Mouse (Mus musculus) MEL (cell line): ENCODE results near the gene Neu1. TPM values are rescaled to one million over a fixed set of nuclear protein-coding genes. Genes with fewer than 3 reads are reported as not detected.

ENCODE experiments used
- DNase-seq: peaks from one replicate; pipeline ENCODE4 v3.0.0; 2011; ENCODE audit warnings: low read depth, low spot score
- H3K27ac ChIP-seq: 2 replicates; pipeline ENCODE4 v1.5.1; 2012; ENCODE audit warnings: low read depth, mild to moderate bottlenecking, control low read depth, low read length, moderate library complexity; ENCODE audit not compliant: control insufficient read depth
- H3K27me3 ChIP-seq, 2 experiments: fragments of 150-350 bp in 1 of 2; sonication (generic) in 1 of 2; 2 replicates each; pipeline ENCODE4 v1.6.1; 2012; ENCODE audit warnings: low read length in 2 of 2, mild to moderate bottlenecking in 2 of 2, improper control_type of control experiment in 1 of 2, moderate library complexity in 1 of 2; ENCODE audit not compliant: insufficient read depth in 2 of 2, control insufficient read depth in 1 of 2
- H3K36me3 ChIP-seq, 2 experiments: 2 replicates each; pipeline ENCODE4 v1.6.1; 2012 to 2014; ENCODE audit warnings: low read length in 2 of 2, improper control_type of control experiment in 1 of 2, inconsistent platforms in 1 of 2, mild to moderate bottlenecking in 1 of 2; ENCODE audit not compliant: insufficient read depth in 2 of 2, control insufficient read depth in 1 of 2
- H3K4me1 ChIP-seq, 2 experiments: fragments of 150-350 bp in 1 of 2; sonication (generic) in 1 of 2; 2 replicates each; pipeline ENCODE4 v1.6.1; 2012; ENCODE audit warnings: low read length in 2 of 2, improper control_type of control experiment in 1 of 2, mild to moderate bottlenecking in 1 of 2; ENCODE audit not compliant: insufficient read depth in 2 of 2, control insufficient read depth in 1 of 2
- H3K4me3 ChIP-seq, 2 experiments: fragments of 150-350 bp in 1 of 2; sonication (generic) in 1 of 2; 2 replicates each; pipeline ENCODE4 v1.5.1; 2012; ENCODE audit warnings: low read depth in 2 of 2, low read length in 2 of 2, mild to moderate bottlenecking in 2 of 2, moderate library complexity in 2 of 2, control low read depth in 1 of 2, improper control_type of control experiment in 1 of 2; ENCODE audit not compliant: control insufficient read depth in 1 of 2, insufficient read depth in 1 of 2
- H3K79me2 ChIP-seq: 2 replicates; pipeline ENCODE4 v1.6.1; 2012; ENCODE audit warnings: mild to moderate bottlenecking, low read length, moderate library complexity; ENCODE audit not compliant: control insufficient read depth, poor library complexity, insufficient read depth
- H3K9ac ChIP-seq: 2 replicates; pipeline ENCODE4 v1.6.1; 2012; ENCODE audit warnings: low read depth, mild to moderate bottlenecking, control low read depth, low read length, moderate library complexity; ENCODE audit not compliant: control insufficient read depth, poor library complexity, severe bottlenecking
- H3K9me3 ChIP-seq: fragments of 150-350 bp; sonication (generic); replicated peaks from 2 replicates; pipeline ENCODE4 v1.6.1; 2012; ENCODE audit warnings: mild to moderate bottlenecking, low read length, improper control_type of control experiment, moderate library complexity; ENCODE audit not compliant: insufficient read depth
- BHLHE40 ChIP-seq: IDR thresholded peaks from 2 replicates; pipeline ENCODE4 v1.6.1; 2012; ENCODE audit warnings: low read depth, mild to moderate bottlenecking, inconsistent platforms, low read length, improper control_type of control experiment, borderline replicate concordance
- CHD1 ChIP-seq: IDR thresholded peaks from 2 replicates; pipeline ENCODE4 v1.6.1; 2012; ENCODE audit warnings: low read depth, mild to moderate bottlenecking, inconsistent platforms, low read length, improper control_type of control experiment
- CHD2 ChIP-seq: IDR thresholded peaks from 2 replicates; pipeline ENCODE4 v1.6.1; 2011; ENCODE audit warnings: low read length, improper control_type of control experiment
- CTCF ChIP-seq, 3 experiments: IDR thresholded peaks in 2 of 3; conservative IDR thresholded peaks in 1 of 3; 2 replicates each; pipeline ENCODE4 v1.5.1; 2011 to 2012; ENCODE audit warnings: low read length in 3 of 3, low read depth in 2 of 3, mild to moderate bottlenecking in 2 of 3, improper control_type of control experiment in 1 of 3, inconsistent platforms in 1 of 3, mixed read lengths in 1 of 3, moderate library complexity in 1 of 3; ENCODE audit not compliant: control insufficient read depth in 1 of 3, insufficient read depth in 1 of 3, poor library complexity in 1 of 3, severe bottlenecking in 1 of 3
- E2F4 ChIP-seq: IDR thresholded peaks from 2 replicates; pipeline ENCODE4 v1.6.1; 2011; ENCODE audit warnings: low read depth, low read length, improper control_type of control experiment, borderline replicate concordance
- EP300 ChIP-seq, 2 experiments: IDR thresholded peaks; 2 replicates each; pipeline ENCODE4 v1.6.1; 2011; ENCODE audit warnings: improper control_type of control experiment in 2 of 2, low read length in 2 of 2, low read depth in 1 of 2, mild to moderate bottlenecking in 1 of 2
- GABPA ChIP-seq: IDR thresholded peaks from 2 replicates; pipeline ENCODE4 v1.6.1; 2012; ENCODE audit warnings: low read depth, mild to moderate bottlenecking, inconsistent platforms, low read length, improper control_type of control experiment, moderate library complexity
- MYB ChIP-seq: IDR thresholded peaks from 2 replicates; pipeline ENCODE4 v1.6.1; 2011; ENCODE audit warnings: mild to moderate bottlenecking, low read depth, low read length, improper control_type of control experiment
- POLR2AphosphoS2 ChIP-seq: IDR thresholded peaks from 2 replicates; pipeline ENCODE4 v1.6.1; 2011; ENCODE audit warnings: low read length, improper control_type of control experiment
- RAD21 ChIP-seq: IDR thresholded peaks from 2 replicates; pipeline ENCODE4 v1.6.1; 2011; ENCODE audit warnings: mild to moderate bottlenecking, low read depth, low read length, improper control_type of control experiment
- RCOR1 ChIP-seq: IDR thresholded peaks from 2 replicates; pipeline ENCODE4 v1.6.1; 2012; ENCODE audit warnings: low read depth, mild to moderate bottlenecking, inconsistent platforms, low read length, improper control_type of control experiment
- SIN3A ChIP-seq: IDR thresholded peaks from 2 replicates; pipeline ENCODE4 v1.6.1; 2012; ENCODE audit warnings: low read length, improper control_type of control experiment, inconsistent platforms
- SMC3 ChIP-seq: IDR thresholded peaks from 2 replicates; pipeline ENCODE4 v1.6.1; 2011; ENCODE audit warnings: low read depth, low read length, improper control_type of control experiment
- TAL1 ChIP-seq: IDR thresholded peaks from 2 replicates; pipeline ENCODE4 v1.6.1; 2012; ENCODE audit warnings: mild to moderate bottlenecking, inconsistent platforms, low read length, moderate library complexity, mixed read lengths
- TCF12 ChIP-seq: IDR thresholded peaks from 2 replicates; pipeline ENCODE4 v1.6.1; 2014; ENCODE audit warnings: low read depth, mild to moderate bottlenecking, inconsistent platforms, low read length, improper control_type of control experiment, moderate library complexity
- USF1 ChIP-seq: IDR thresholded peaks from 2 replicates; pipeline ENCODE4 v1.6.1; 2014; ENCODE audit warnings: low read depth, mild to moderate bottlenecking, inconsistent platforms, low read length, improper control_type of control experiment, moderate library complexity
- ZC3H11A ChIP-seq: IDR thresholded peaks from 2 replicates; pipeline ENCODE4 v1.6.1; 2012; ENCODE audit warnings: low read depth, mild to moderate bottlenecking, inconsistent platforms, low read length, improper control_type of control experiment
- ZKSCAN1 ChIP-seq: IDR thresholded peaks from 2 replicates; pipeline ENCODE4 v1.6.1; 2012; ENCODE audit warnings: low read depth, mild to moderate bottlenecking, inconsistent platforms, low read length, improper control_type of control experiment, moderate library complexity
- ZMIZ1 ChIP-seq: IDR thresholded peaks from 2 replicates; pipeline ENCODE4 v1.6.1; 2012; ENCODE audit warnings: low read depth, mild to moderate bottlenecking, inconsistent platforms, low read length, improper control_type of control experiment, moderate library complexity
- ZNF384 ChIP-seq: IDR thresholded peaks from 2 replicates; pipeline ENCODE4 v1.6.1; 2012; ENCODE audit warnings: low read depth, mild to moderate bottlenecking, inconsistent platforms, low read length, improper control_type of control experiment
- polyA plus RNA-seq, 2 experiments: library from polyadenylated mRNA; stranded (reverse) in 1 of 2; unstranded in 1 of 2; fragments of >175 nt in 1 of 2; fragments of >200 nt in 1 of 2; gene quantifications; 2 replicates each; pipeline versions ENCODE4 v1.2.1 to v1.2.4; 2012; ENCODE audit warnings: low replicate concordance in 2 of 2, low read depth in 1 of 2; ENCODE audit not compliant: insufficient read length in 2 of 2, insufficient read depth in 1 of 2, missing spikeins in 1 of 2
- total RNA-seq: library from RNA; depleted of rRNA; stranded (reverse); fragments of 300-350 nt; gene quantifications from 2 replicates; pipeline ENCODE4 v1.2.3, GENCODE M21; 2012

Neu1 gene
- total and polyA plus RNA-seq, 3 experiments, result 6.5 to 7.9 TPM; not detected in 1

- no peak overlapping the region for H3K4me3 ChIP-seq
- no peak overlapping the region for H3K9ac ChIP-seq
- H3K36me3 ChIP-seq, result peaks cover 0 to 9% of the 10 kb centered on the region in 2 experiments; a peak in 3 of 4 replicates
- no peaks in the 10 kb centered on the region for H3K27me3 ChIP-seq
- no peak overlapping the region for H3K27ac ChIP-seq
- peaks cover 0 to 3% of the 10 kb centered on the region in 2 experiments; a peak in 1 of 4 replicates for H3K4me1 ChIP-seq
- TF ChIP-seq SIN3A (no peak), CTCF (IDR thresholded peaks at IDR 0.05 in 2 of 3, conservative IDR thresholded peaks at IDR 0.05 in 1 of 3; ENCODE audit: control insufficient read depth in 1 of 3, insufficient read depth in 1 of 3, low read depth in 2 of 3, low read length in 3 of 3, poor library complexity in 1 of 3, severe bottlenecking in 1 of 3) (no peak), TAL1 (no peak), EP300 (IDR thresholded peaks at IDR 0.05; ENCODE audit: low read depth in 1 of 2, low read length in 2 of 2) (no peak), TCF12 (no peak)
- TF ChIP-seq, all 39 proteins: peak for 0
- peaks cover 22% of the 10 kb centered on the region for H3K79me2 ChIP-seq
- no peak for DNase-seq
- no peaks in the 10 kb centered on the region for H3K9me3 ChIP-seq
Measured at GRCm38 (mm10) chr17:34954831-34955230, 23.8 kb downstream of the Neu1 start.

- TF ChIP-seq ZNF384 (no peak), CHD1 (no peak), POLR2AphosphoS2 (no peak), USF1 (no peak), CHD2 (no peak), ZC3H11A (no peak), E2F4 (no peak), BHLHE40 (no peak), SMC3 (no peak), ZKSCAN1 (no peak), GABPA (no peak), RCOR1 (no peak), ZMIZ1 (no peak), TAL1 (no peak), MYB (no peak), RAD21 (no peak)
- DNase-seq, result no peak
- H3K36me3 ChIP-seq, result peaks cover 0 to under 1% of the 10 kb centered on the region in 2 experiments; a peak in 1 of 4 replicates
Measured at GRCm38 (mm10) chr17:34955884-34956283, 24.8 kb downstream of the Neu1 start.

More at GRCm38 (mm10) chr17:34955884-34956283, 24.8 kb downstream of the Neu1 start:
- H3K27me3 ChIP-seq, result no peaks in the 10 kb centered on the region
- H3K9me3 ChIP-seq, result no peaks in the 10 kb centered on the region
- H3K4me3 ChIP-seq, result no peak overlapping the region
- H3K4me1 ChIP-seq, result peaks cover 0 to 3% of the 10 kb centered on the region in 2 experiments; a peak in 1 of 4 replicates
- no peak overlapping the region for H3K27ac ChIP-seq
- H3K79me2 ChIP-seq, result peaks cover 14% of the 10 kb centered on the region
- no peak overlapping the region for H3K9ac ChIP-seq
